Mouse (Mus musculus): Measurements from ENCODE around the gene Arid3c. TPM values are rescaled to one million over a fixed set of nuclear protein-coding genes. Genes with fewer than 3 reads are reported as not detected.
"Not testable (repeated sequence)": the region's sequence is repeated elsewhere in the genome, so short reads cannot be mapped to it uniquely, and the experiment has no call there.

The Arid3c gene
- polyA plus RNA-seq, 1 experiment from 2014 or later = 0.59 TPM

GRCm38 (mm10) chr4:41696452-41696851, 34.5 kb downstream of the Arid3c start:
- not testable (repeated sequence) for H3K4me2 ChIP-seq (ENCODE audit: low read depth, low read length, severe bottlenecking); H3K27ac ChIP-seq (ENCODE audit: low read depth, low read length); H3K9ac ChIP-seq (ENCODE audit: low read length); H3K27me3 ChIP-seq (ENCODE audit: control insufficient read depth, insufficient read depth, low read length); DNase-seq (ENCODE audit: low spot score); ATAC-seq (replicated peaks; ENCODE audit: low FRiP score); H3K36me3 ChIP-seq (ENCODE audit: control insufficient read depth, insufficient read depth, low read length); H3K4me3 ChIP-seq (ENCODE audit: low read depth, low read length); H3K9me3 ChIP-seq (ENCODE audit: control insufficient read depth, low read length); H3K4me1 ChIP-seq (replicated peaks; ENCODE audit: control insufficient read depth, insufficient read depth, low read length)
- 3% methylated on average over 11 of the region's 15 CpGs for WGBS

- H3K36me3 ChIP-seq (ENCODE audit: control insufficient read depth, insufficient read depth, low read length); H3K9ac ChIP-seq (ENCODE audit: low read length); ATAC-seq (replicated peaks; ENCODE audit: low FRiP score); H3K27ac ChIP-seq (ENCODE audit: low read depth, low read length); H3K27me3 ChIP-seq (ENCODE audit: control insufficient read depth, insufficient read depth, low read length); H3K4me3 ChIP-seq (ENCODE audit: low read depth, low read length); H3K9me3 ChIP-seq (ENCODE audit: control insufficient read depth, low read length); DNase-seq (ENCODE audit: low spot score); H3K4me1 ChIP-seq (replicated peaks; ENCODE audit: control insufficient read depth, insufficient read depth, low read length): not testable (repeated sequence)
- WGBS = 2% methylated on average over 13 of the region's 38 CpGs
- peak overlapping the region; percentile 36; the same call in 1 of the 2 replicates for H3K4me2 ChIP-seq (ENCODE audit: low read depth, low read length, severe bottlenecking)
These were observed 35.1 kb downstream of the Arid3c start for GRCm38 (mm10) chr4:41695800-41696199.

GRCm38 (mm10) chr4:41693511-41693910, 37.4 kb downstream of the Arid3c start:
- H3K4me1 ChIP-seq (replicated peaks; ENCODE audit: control insufficient read depth, insufficient read depth, low read length); DNase-seq (ENCODE audit: low spot score); H3K27ac ChIP-seq (ENCODE audit: low read depth, low read length); H3K36me3 ChIP-seq (ENCODE audit: control insufficient read depth, insufficient read depth, low read length); H3K9ac ChIP-seq (ENCODE audit: low read length); ATAC-seq (replicated peaks; ENCODE audit: low FRiP score); H3K27me3 ChIP-seq (ENCODE audit: control insufficient read depth, insufficient read depth, low read length); H3K9me3 ChIP-seq (ENCODE audit: control insufficient read depth, low read length): not testable (repeated sequence)
- Histone ChIP-seq H3K4me3 (ENCODE audit: low read depth, low read length) (peak overlapping the region; percentile 16; the same call in 1 of the 2 replicates), H3K4me2 (ENCODE audit: low read depth, low read length, severe bottlenecking) (peak overlapping the region; percentile 29; the same call in 1 of the 2 replicates)
- 4% methylated on average over 4 of the region's 4 CpGs for WGBS

GRCm38 (mm10) chr4:41690014-41690413, 40.9 kb downstream of the Arid3c start:
- H3K36me3 ChIP-seq (ENCODE audit: control insufficient read depth, insufficient read depth, low read length); H3K4me1 ChIP-seq (replicated peaks; ENCODE audit: control insufficient read depth, insufficient read depth, low read length); H3K4me3 ChIP-seq (ENCODE audit: low read depth, low read length); H3K9ac ChIP-seq (ENCODE audit: low read length); ATAC-seq (replicated peaks; ENCODE audit: low FRiP score); H3K27ac ChIP-seq (ENCODE audit: low read depth, low read length); DNase-seq (ENCODE audit: low spot score); H3K4me2 ChIP-seq (ENCODE audit: low read depth, low read length, severe bottlenecking); H3K27me3 ChIP-seq (ENCODE audit: control insufficient read depth, insufficient read depth, low read length); H3K9me3 ChIP-seq (ENCODE audit: control insufficient read depth, low read length): not testable (repeated sequence)
- no CpG with 5 or more reads among the region's 4 CpGs for WGBS

GRCm38 (mm10) chr4:41688562-41688961, 42.4 kb downstream of the Arid3c start:
- H3K4me1 ChIP-seq (replicated peaks; ENCODE audit: control insufficient read depth, insufficient read depth, low read length); H3K9ac ChIP-seq (ENCODE audit: low read length); H3K4me2 ChIP-seq (ENCODE audit: low read depth, low read length, severe bottlenecking); H3K27me3 ChIP-seq (ENCODE audit: control insufficient read depth, insufficient read depth, low read length); H3K36me3 ChIP-seq (ENCODE audit: control insufficient read depth, insufficient read depth, low read length); H3K4me3 ChIP-seq (ENCODE audit: low read depth, low read length); DNase-seq (ENCODE audit: low spot score); H3K27ac ChIP-seq (ENCODE audit: low read depth, low read length); ATAC-seq (replicated peaks; ENCODE audit: low FRiP score); H3K9me3 ChIP-seq (ENCODE audit: control insufficient read depth, low read length): not testable (repeated sequence)
- WGBS = 73% methylated on average over 1 of the region's 1 CpGs

- WGBS = 3% methylated on average over 8 of the region's 10 CpGs
- not testable (repeated sequence) for H3K27me3 ChIP-seq (ENCODE audit: control insufficient read depth, insufficient read depth, low read length); H3K4me3 ChIP-seq (ENCODE audit: low read depth, low read length); H3K36me3 ChIP-seq (ENCODE audit: control insufficient read depth, insufficient read depth, low read length); H3K4me2 ChIP-seq (ENCODE audit: low read depth, low read length, severe bottlenecking); H3K9ac ChIP-seq (ENCODE audit: low read length); H3K9me3 ChIP-seq (ENCODE audit: control insufficient read depth, low read length)
- peak overlapping the region; percentile 72; the same call in 1 of the 2 replicates for H3K27ac ChIP-seq (ENCODE audit: low read depth, low read length)
- DNase-seq (ENCODE audit: low spot score) (peak; percentile 77), ATAC-seq (replicated peaks; ENCODE audit: low FRiP score) (peak; percentile 71)
- H3K4me1 ChIP-seq (replicated peaks; ENCODE audit: control insufficient read depth, insufficient read depth, low read length) = peaks cover 12% of the 10 kb centered on the region
These were observed 45.0 kb downstream of the Arid3c start for GRCm38 (mm10) chr4:41685882-41686492.

GRCm38 (mm10) chr4:41684931-41685453, 46.0 kb downstream of the Arid3c start:
- H3K4me1 ChIP-seq (replicated peaks; ENCODE audit: control insufficient read depth, insufficient read depth, low read length) = peaks cover 16% of the 10 kb centered on the region
- WGBS = 1% methylated on average over 14 of the region's 14 CpGs
- not testable (repeated sequence) for H3K9me3 ChIP-seq (ENCODE audit: control insufficient read depth, low read length); H3K4me3 ChIP-seq (ENCODE audit: low read depth, low read length); H3K9ac ChIP-seq (ENCODE audit: low read length); H3K36me3 ChIP-seq (ENCODE audit: control insufficient read depth, insufficient read depth, low read length); H3K27me3 ChIP-seq (ENCODE audit: control insufficient read depth, insufficient read depth, low read length); H3K4me2 ChIP-seq (ENCODE audit: low read depth, low read length, severe bottlenecking); ATAC-seq (replicated peaks; ENCODE audit: low FRiP score)
- peak; percentile 59 for DNase-seq (ENCODE audit: low spot score)
- peak overlapping the region; percentile 64; the same call in 1 of the 2 replicates for H3K27ac ChIP-seq (ENCODE audit: low read depth, low read length)

GRCm38 (mm10) chr4:41684131-41684930, 46.6 kb downstream of the Arid3c start:
- not testable (repeated sequence) for H3K9ac ChIP-seq (ENCODE audit: low read length); H3K4me3 ChIP-seq (ENCODE audit: low read depth, low read length); H3K27me3 ChIP-seq (ENCODE audit: control insufficient read depth, insufficient read depth, low read length); H3K9me3 ChIP-seq (ENCODE audit: control insufficient read depth, low read length); H3K36me3 ChIP-seq (ENCODE audit: control insufficient read depth, insufficient read depth, low read length)
- H3K27ac ChIP-seq (ENCODE audit: low read depth, low read length) = peak overlapping the region; percentile 84
- ATAC-seq (replicated peaks; ENCODE audit: low FRiP score) (peak; percentile 62), DNase-seq (ENCODE audit: low spot score) (peak; percentile 75)
- H3K4me2 ChIP-seq (ENCODE audit: low read depth, low read length, severe bottlenecking) = 0 out of 2 replicates have a peak overlapping the region, but pooled peaks have one; percentile 8
- WGBS = under 1% methylated on average over 23 of the region's 27 CpGs
- peaks cover 23% of the 10 kb centered on the region for H3K4me1 ChIP-seq (replicated peaks; ENCODE audit: control insufficient read depth, insufficient read depth, low read length)

All from forebrain, embryonic 11.5 days (tissue).